Mouse (Mus musculus): ENCODE results near the gene Rpl31. TPM values are rescaled to one million over a fixed set of nuclear protein-coding genes. Genes with fewer than 3 reads are reported as not detected.
A peak's percentile ranks its signal among the peaks of the same experiment; 100 is the strongest.

Gene Rpl31
- polyA plus RNA-seq, 1 experiment from 2014 or later, result 442 TPM

- ATAC-seq (ENCODE audit: low read depth) (no peak), DNase-seq (no peak)
- Histone ChIP-seq H3K4me1 (replicated peaks) (peaks cover 36% of the 10 kb centered on the region), H3K4me3 (replicated peaks) (no peak overlapping the region), H3K9ac (no peak overlapping the region), H3K4me2 (no peak overlapping the region), H3K36me3 (0 out of 2 replicates have a peak, but pooled peaks cover 11% of the 10 kb centered on the region), H3K9me3 (replicated peaks) (no peaks in the 10 kb centered on the region), H3K27me3 (no peaks in the 10 kb centered on the region), H3K27ac (no peak overlapping the region)
- 45% methylated on average over 9 of the region's 9 CpGs for WGBS (ENCODE audit: insufficient replicate concordance)
These were observed 17.3 kb downstream of the Rpl31 start for GRCm38 (mm10) chr1:39384914-39385313.

- H3K4me3 ChIP-seq (replicated peaks), result no peak overlapping the region
- no peak overlapping the region for H3K9ac ChIP-seq
- WGBS (ENCODE audit: insufficient replicate concordance), result 67% methylated on average over 3 of the region's 3 CpGs
- H3K4me2 ChIP-seq, result no peak overlapping the region
- H3K27ac ChIP-seq, result no peak overlapping the region
- DNase-seq (no peak), ATAC-seq (ENCODE audit: low read depth) (no peak)
- H3K27me3 ChIP-seq, result no peaks in the 10 kb centered on the region
- 0 out of 2 replicates have a peak, but pooled peaks cover 8% of the 10 kb centered on the region for H3K36me3 ChIP-seq
- H3K9me3 ChIP-seq (replicated peaks), result no peaks in the 10 kb centered on the region
- H3K4me1 ChIP-seq (replicated peaks), result peaks cover 31% of the 10 kb centered on the region
These were observed 18.8 kb downstream of the Rpl31 start for GRCm38 (mm10) chr1:39386456-39386855.

- Histone ChIP-seq H3K27me3 (no peaks in the 10 kb centered on the region), H3K4me2 (no peak overlapping the region), H3K4me1 (replicated peaks) (peaks cover 38% of the 10 kb centered on the region), H3K9ac (no peak overlapping the region), H3K27ac (peak overlapping the region; percentile 39), H3K9me3 (replicated peaks) (no peaks in the 10 kb centered on the region), H3K36me3 (0 out of 2 replicates have a peak, but pooled peaks cover 8% of the 10 kb centered on the region), H3K4me3 (replicated peaks) (no peak overlapping the region)
- DNase-seq (no peak), ATAC-seq (ENCODE audit: low read depth) (no peak)
- WGBS (ENCODE audit: insufficient replicate concordance), result 78% methylated on average over 4 of the region's 4 CpGs
These were observed 19.9 kb downstream of the Rpl31 start for GRCm38 (mm10) chr1:39387497-39387896.

GRCm38 (mm10) chr1:39388163-39388562, 20.5 kb downstream of the Rpl31 start:
- ATAC-seq (ENCODE audit: low read depth) (peak; percentile 84), DNase-seq (peak; percentile 43)
- Histone ChIP-seq H3K27ac (peak overlapping the region; percentile 39; the same call in 1 of the 2 replicates), H3K9ac (no peak overlapping the region), H3K4me1 (replicated peaks) (peaks cover 44% of the 10 kb centered on the region), H3K4me3 (replicated peaks) (no peak overlapping the region), H3K4me2 (no peak overlapping the region), H3K27me3 (no peaks in the 10 kb centered on the region), H3K9me3 (replicated peaks) (no peaks in the 10 kb centered on the region), H3K36me3 (0 out of 2 replicates have a peak, but pooled peaks cover 8% of the 10 kb centered on the region)
- WGBS (ENCODE audit: insufficient replicate concordance), result 53% methylated on average over 2 of the region's 2 CpGs

- DNase-seq, result no peak
- H3K36me3 ChIP-seq, result 0 out of 2 replicates have a peak, but pooled peaks cover 5% of the 10 kb centered on the region
- H3K4me2 ChIP-seq, result 0 out of 2 replicates have a peak overlapping the region, but pooled peaks have one; percentile 2
- H3K9me3 ChIP-seq (replicated peaks), result no peaks in the 10 kb centered on the region
- H3K4me3 ChIP-seq (replicated peaks), result no peak overlapping the region
- H3K27ac ChIP-seq, result peak overlapping the region; percentile 59
- ATAC-seq (ENCODE audit: low read depth), result peak; percentile 42
- H3K4me1 ChIP-seq (replicated peaks), result peaks cover 56% of the 10 kb centered on the region
- H3K9ac ChIP-seq, result no peak overlapping the region
- H3K27me3 ChIP-seq, result no peaks in the 10 kb centered on the region
- WGBS (ENCODE audit: insufficient replicate concordance), result 43% methylated on average over 11 of the region's 11 CpGs
These were observed 21.7 kb downstream of the Rpl31 start for GRCm38 (mm10) chr1:39389338-39389737.

GRCm38 (mm10) chr1:39391652-39392051, 24.0 kb downstream of the Rpl31 start:
- DNase-seq (no peak), ATAC-seq (ENCODE audit: low read depth) (no peak)
- no peak overlapping the region for H3K27ac ChIP-seq
- H3K27me3 ChIP-seq, result no peaks in the 10 kb centered on the region
- H3K9me3 ChIP-seq (replicated peaks), result no peaks in the 10 kb centered on the region
- peaks cover 4% of the 10 kb centered on the region; the same call in 1 of the 2 replicates for H3K36me3 ChIP-seq
- no peak overlapping the region for H3K9ac ChIP-seq
- 82% methylated on average over 6 of the region's 6 CpGs for WGBS (ENCODE audit: insufficient replicate concordance)
- H3K4me1 ChIP-seq (replicated peaks), result peaks cover 78% of the 10 kb centered on the region
- no peak overlapping the region for H3K4me2 ChIP-seq
- no peak overlapping the region for H3K4me3 ChIP-seq (replicated peaks)

- peaks cover 74% of the 10 kb centered on the region for H3K4me1 ChIP-seq (replicated peaks)
- DNase-seq (peak; percentile 68), ATAC-seq (ENCODE audit: low read depth) (no peak)
- no peaks in the 10 kb centered on the region; the same call in 1 of the 2 replicates for H3K9me3 ChIP-seq (replicated peaks)
- H3K27me3 ChIP-seq, result no peaks in the 10 kb centered on the region
- H3K4me2 ChIP-seq, result no peak overlapping the region
- peaks cover 9% of the 10 kb centered on the region for H3K36me3 ChIP-seq
- 64% methylated on average over 3 of the region's 3 CpGs for WGBS (ENCODE audit: insufficient replicate concordance)
- no peak overlapping the region for H3K9ac ChIP-seq
- no peak overlapping the region for H3K4me3 ChIP-seq (replicated peaks)
- no peak overlapping the region for H3K27ac ChIP-seq
These were observed 24.5 kb downstream of the Rpl31 start for GRCm38 (mm10) chr1:39392189-39392588.

GRCm38 (mm10) chr1:39393217-39393867, 25.7 kb downstream of the Rpl31 start:
- Histone ChIP-seq H3K9ac (peak overlapping the region; percentile 27), H3K36me3 (peaks cover 12% of the 10 kb centered on the region), H3K9me3 (replicated peaks) (no peaks in the 10 kb centered on the region; the same call in 1 of the 2 replicates), H3K4me2 (peak overlapping the region; percentile 46), H3K4me1 (replicated peaks) (peaks cover 64% of the 10 kb centered on the region), H3K27me3 (no peaks in the 10 kb centered on the region), H3K27ac (peak overlapping the region; percentile 66), H3K4me3 (replicated peaks) (no peak overlapping the region)
- DNase-seq (peak; percentile 57), ATAC-seq (ENCODE audit: low read depth) (peak; percentile 84)
- WGBS (ENCODE audit: insufficient replicate concordance), result 25% methylated on average over 8 of the region's 8 CpGs

GRCm38 (mm10) chr1:39394096-39394495, 26.5 kb downstream of the Rpl31 start:
- Histone ChIP-seq H3K9me3 (replicated peaks) (no peaks in the 10 kb centered on the region; the same call in 1 of the 2 replicates), H3K9ac (no peak overlapping the region), H3K4me1 (replicated peaks) (peaks cover 59% of the 10 kb centered on the region), H3K4me2 (peak overlapping the region; percentile 46; the same call in 1 of the 2 replicates), H3K27me3 (no peaks in the 10 kb centered on the region), H3K36me3 (peaks cover 12% of the 10 kb centered on the region), H3K4me3 (replicated peaks) (no peak overlapping the region), H3K27ac (peak overlapping the region; percentile 66)
- ATAC-seq (ENCODE audit: low read depth) (no peak), DNase-seq (no peak)
- 65% methylated on average over 10 of the region's 10 CpGs for WGBS (ENCODE audit: insufficient replicate concordance)

- Histone ChIP-seq H3K9ac (no peak overlapping the region), H3K36me3 (peaks cover 12% of the 10 kb centered on the region), H3K4me2 (no peak overlapping the region), H3K27me3 (no peaks in the 10 kb centered on the region), H3K4me3 (replicated peaks) (no peak overlapping the region), H3K27ac (no peak overlapping the region), H3K4me1 (replicated peaks) (peaks cover 54% of the 10 kb centered on the region), H3K9me3 (replicated peaks) (no peaks in the 10 kb centered on the region; the same call in 1 of the 2 replicates)
- 77% methylated on average over 3 of the region's 3 CpGs for WGBS (ENCODE audit: insufficient replicate concordance)
- no peak for DNase-seq
- ATAC-seq (ENCODE audit: low read depth), result no peak
These were observed 27.0 kb downstream of the Rpl31 start for GRCm38 (mm10) chr1:39394650-39395049.

- H3K27ac ChIP-seq, result no peak overlapping the region
- no peak overlapping the region for H3K9ac ChIP-seq
- ATAC-seq (ENCODE audit: low read depth), result peak; percentile 41
- H3K4me1 ChIP-seq (replicated peaks), result peaks cover 51% of the 10 kb centered on the region
- H3K36me3 ChIP-seq, result peaks cover 12% of the 10 kb centered on the region
- WGBS (ENCODE audit: insufficient replicate concordance), result 21% methylated on average over 4 of the region's 4 CpGs
- no peak for DNase-seq
- no peak overlapping the region for H3K4me2 ChIP-seq
- no peak overlapping the region for H3K4me3 ChIP-seq (replicated peaks)
- H3K9me3 ChIP-seq (replicated peaks), result no peaks in the 10 kb centered on the region; the same call in 1 of the 2 replicates
- no peaks in the 10 kb centered on the region for H3K27me3 ChIP-seq
These were observed 28.7 kb downstream of the Rpl31 start for GRCm38 (mm10) chr1:39396347-39396746.

GRCm38 (mm10) chr1:39398284-39398683, 30.6 kb downstream of the Rpl31 start:
- Histone ChIP-seq H3K4me3 (replicated peaks) (no peak overlapping the region), H3K9me3 (replicated peaks) (no peaks in the 10 kb centered on the region; the same call in 1 of the 2 replicates), H3K4me2 (no peak overlapping the region), H3K27me3 (no peaks in the 10 kb centered on the region), H3K36me3 (peaks cover 12% of the 10 kb centered on the region), H3K9ac (no peak overlapping the region), H3K4me1 (replicated peaks) (peaks cover 37% of the 10 kb centered on the region), H3K27ac (no peak overlapping the region)
- WGBS (ENCODE audit: insufficient replicate concordance), result 59% methylated on average over 6 of the region's 6 CpGs
- DNase-seq (no peak), ATAC-seq (ENCODE audit: low read depth) (no peak)
